Mouse (Mus musculus) heart, postnatal 0 days (tissue): ENCODE measurements around the gene Rbfox2.

Experiments used
- CTCF ChIP-seq: IDR thresholded peaks from 2 replicates; pipeline ENCODE4 v1.5.1; 2016; ENCODE audit warnings: antibody characterized with exemption, control low read depth, low read depth
- EP300 ChIP-seq: IDR thresholded peaks from 2 replicates; pipeline ENCODE4 v1.6.1; 2016; ENCODE audit warnings: antibody characterized with exemption, low read depth

DNA sequence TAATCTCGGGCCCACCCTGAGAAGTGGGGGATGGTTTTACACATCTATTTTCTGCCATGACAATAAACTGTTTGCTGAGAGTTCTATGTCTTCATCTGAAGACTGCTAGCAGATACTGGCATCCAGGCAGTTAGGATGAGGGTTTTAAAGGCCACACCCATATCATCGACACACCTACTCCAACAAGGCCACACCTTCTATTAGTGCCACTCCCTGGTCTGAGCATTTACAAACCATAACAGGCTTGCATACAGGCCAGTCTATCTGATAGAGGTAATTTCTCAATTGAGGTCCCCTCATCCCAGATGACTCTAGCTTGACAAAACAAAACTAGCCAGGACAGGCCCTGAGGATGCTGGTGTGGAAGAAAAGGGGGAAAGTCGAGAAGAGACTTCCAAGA, 271.2 kb downstream of the Rbfox2 start:
- no peak for TF ChIP-seq CTCF
- no peak for TF ChIP-seq EP300
